Mouse (Mus musculus): ENCODE measurements at regions not wholly inside any gene's neighbourhood (a gene's known extent, or its start where the extent isn't known, plus 50 kb on each side); places are given as distances from the start of the nearest gene placed in this dataset.
"Not testable (repeated sequence)": the region's sequence is repeated elsewhere in the genome, so short reads cannot be mapped to it uniquely, and the experiment has no call there.

- no peak for DNase-seq
Observed at GRCm38 (mm10) chr5:14309981-14310380, 204.7 kb upstream of the Pclo start.

- DNase-seq = no peak
Observed at GRCm38 (mm10) chr5:14311729-14312128, 203.0 kb upstream of the Pclo start.

GRCm38 (mm10) chr5:14320216-14320615 lies 194.5 kb upstream of the Pclo start:
- no peak for DNase-seq

- DNase-seq = no peak
Observed at GRCm38 (mm10) chr5:14322000-14322399, 192.7 kb upstream of the Pclo start.

GRCm38 (mm10) chr5:14360446-14360845 lies 154.3 kb upstream of the Pclo start:
- no peak for DNase-seq

- peak; percentile 25 to 77 for DNase-seq
Observed at GRCm38 (mm10) chr5:14389184-14389890, 125.4 kb upstream of the Pclo start.

GRCm38 (mm10) chr5:14391793-14392192 lies 122.9 kb upstream of the Pclo start:
- DNase-seq = no peak

GRCm38 (mm10) chr5:14403381-14403780 lies 111.3 kb upstream of the Pclo start:
- not testable (repeated sequence) for DNase-seq

GRCm38 (mm10) chr5:14404344-14404743 lies 110.4 kb upstream of the Pclo start:
- no peak for DNase-seq

- DNase-seq = no peak
Observed at GRCm38 (mm10) chr5:14415234-14415862, 99.4 kb upstream of the Pclo start.

- DNase-seq = no peak
Observed at GRCm38 (mm10) chr5:14453082-14453481, 61.6 kb upstream of the Pclo start.
